Mouse (Mus musculus): ENCODE measurements at regions not wholly inside any gene's neighbourhood (a gene's known extent, or its start where the extent isn't known, plus 50 kb on each side); places are given as distances from the start of the nearest gene placed in this dataset.
"Not testable (repeated sequence)": the region's sequence is repeated elsewhere in the genome, so short reads cannot be mapped to it uniquely, and the experiment has no call there.

GRCm38 (mm10) chr11:8773862-8774261, 109.5 kb upstream of the Tns3 start:
- no peak for DNase-seq (ENCODE audit: low spot score in 2 of 2)

GRCm38 (mm10) chr11:8773260-8773659, 108.9 kb upstream of the Tns3 start:
- no peak for DNase-seq (ENCODE audit: low spot score in 2 of 2)

GRCm38 (mm10) chr11:8772541-8772940, 108.2 kb upstream of the Tns3 start:
- no peak for DNase-seq (ENCODE audit: low spot score in 2 of 2)

- DNase-seq (ENCODE audit: low spot score in 2 of 2): not testable (repeated sequence)
These were observed 104.4 kb upstream of the Tns3 start for GRCm38 (mm10) chr11:8768706-8769105.

- DNase-seq (ENCODE audit: low spot score in 2 of 2): no peak
These were observed 101.2 kb upstream of the Tns3 start for GRCm38 (mm10) chr11:8765541-8765885.

GRCm38 (mm10) chr11:8764861-8765540, 100.7 kb upstream of the Tns3 start:
- no peak for DNase-seq (ENCODE audit: low spot score in 2 of 2)

GRCm38 (mm10) chr11:8763448-8763847, 99.1 kb upstream of the Tns3 start:
- DNase-seq (ENCODE audit: low spot score in 2 of 2): no peak

GRCm38 (mm10) chr11:8762133-8762532, 97.8 kb upstream of the Tns3 start:
- no peak for DNase-seq (ENCODE audit: low spot score in 2 of 2)

GRCm38 (mm10) chr11:8761626-8762025, 97.3 kb upstream of the Tns3 start:
- DNase-seq (ENCODE audit: low spot score in 2 of 2): no peak

- no peak for DNase-seq (ENCODE audit: low spot score in 2 of 2)
These were observed 95.5 kb upstream of the Tns3 start for GRCm38 (mm10) chr11:8759858-8760257.

GRCm38 (mm10) chr11:8754508-8754907, 90.2 kb upstream of the Tns3 start:
- DNase-seq (ENCODE audit: low spot score in 2 of 2): not testable (repeated sequence)

- not testable (repeated sequence) for DNase-seq (ENCODE audit: low spot score in 2 of 2)
These were observed 71.4 kb upstream of the Tns3 start for GRCm38 (mm10) chr11:8735784-8736183.

- no peak for DNase-seq (ENCODE audit: low spot score in 2 of 2)
These were observed 62.7 kb upstream of the Tns3 start for GRCm38 (mm10) chr11:8727007-8727406.

GRCm38 (mm10) chr11:8725505-8725904, 61.2 kb upstream of the Tns3 start:
- DNase-seq (ENCODE audit: low spot score in 2 of 2): no peak

- DNase-seq (ENCODE audit: low spot score in 2 of 2): no peak
These were observed 58.8 kb upstream of the Tns3 start for GRCm38 (mm10) chr11:8723102-8723640.

- DNase-seq (ENCODE audit: low spot score in 2 of 2): no peak
These were observed 55.1 kb upstream of the Tns3 start for GRCm38 (mm10) chr11:8719211-8719966.

GRCm38 (mm10) chr11:8717774-8718173, 53.4 kb upstream of the Tns3 start:
- peak in 1 of 2 experiments; percentile 1 for DNase-seq (ENCODE audit: low spot score in 2 of 2)

- peak in 1 of 2 experiments; percentile 2 for DNase-seq (ENCODE audit: low spot score in 2 of 2)
These were observed 52.5 kb upstream of the Tns3 start for GRCm38 (mm10) chr11:8716858-8717257.

GRCm38 (mm10) chr11:8715775-8716174, 51.4 kb upstream of the Tns3 start:
- peak in 1 of 2 experiments; percentile 1 for DNase-seq (ENCODE audit: low spot score in 2 of 2)
